Comparison of ENCODE assay signal across 9 mouse cellular contexts in genomic region chr19:59239124-59239817, GRCm38 (mm10). TPM values are rescaled to one million over a fixed set of nuclear protein-coding genes. Genes with fewer than 3 reads are reported as not detected.
A peak's percentile ranks its signal among the peaks of the same experiment; 100 is the strongest.
DNase-seq lines count a peak whose midpoint lies in the region; ATAC-seq and TF ChIP-seq lines count a peak whose summit lies in the region.
"Had no signal": no experiment of that assay in that cellular context is flagged by ENCODE, and none has a peak within 500 bp of the region (broad histone marks: within the 10 kb centered on the region; RNA-seq: fewer than 3 reads in every experiment).

No protein-coding gene starts in this region.

- no peaks in the 10 kb centered on the region for H3K9me3 ChIP-seq in forebrain, embryonic 11.5 days (ENCODE audit: control insufficient read depth, low read length)
- H3K9me3 ChIP-seq in liver, postnatal 0 days (ENCODE audit: low read length) = no peaks in the 10 kb centered on the region
- no peaks in the 10 kb centered on the region for H3K9me3 ChIP-seq in neural tube, embryonic 13.5 days
- no peaks in the 10 kb centered on the region for H3K9me3 ChIP-seq in stomach, postnatal 0 days (ENCODE audit: control insufficient read depth, low read length)
- H3K9me3 ChIP-seq: embryonic facial prominence, embryonic 15.5 days had no signal

- no peaks in the 10 kb centered on the region for H3K27me3 ChIP-seq in forebrain, embryonic 11.5 days (ENCODE audit: control insufficient read depth, insufficient read depth, low read length)
- 0 out of 2 replicates have a peak, but pooled peaks cover 7% of the 10 kb centered on the region for H3K27me3 ChIP-seq in liver, postnatal 0 days (ENCODE audit: insufficient read depth, low read length)
- H3K27me3 ChIP-seq in neural tube, embryonic 13.5 days = 0 out of 2 replicates have a peak, but pooled peaks cover 7% of the 10 kb centered on the region
- H3K27me3 ChIP-seq in stomach, postnatal 0 days (ENCODE audit: control insufficient read depth, insufficient read depth, low read length) = no peaks in the 10 kb centered on the region

- H3K9ac ChIP-seq in forebrain, embryonic 11.5 days (ENCODE audit: low read length) = no peak overlapping the region
- no peak overlapping the region for H3K9ac ChIP-seq in liver, postnatal 0 days (replicated peaks)
- H3K9ac ChIP-seq in neural tube, embryonic 13.5 days = no peak overlapping the region
- H3K9ac ChIP-seq in stomach, postnatal 0 days (ENCODE audit: low read length) = no peak overlapping the region
- H3K9ac ChIP-seq: embryonic facial prominence, embryonic 15.5 days had no signal

- TF ChIP-seq EP300 in liver, postnatal 0 days (IDR thresholded peaks at IDR 0.05; ENCODE audit: low read depth) = no peak
- no peak for TF ChIP-seq EP300 in stomach, postnatal 0 days (optimal IDR thresholded peaks at IDR 0.05)

- H3K4me1 ChIP-seq in forebrain, embryonic 11.5 days (replicated peaks; ENCODE audit: control insufficient read depth, insufficient read depth, low read length) = no peaks in the 10 kb centered on the region
- H3K4me1 ChIP-seq in liver, postnatal 0 days (ENCODE audit: insufficient read depth) = no peaks in the 10 kb centered on the region
- no peaks in the 10 kb centered on the region for H3K4me1 ChIP-seq in neural tube, embryonic 13.5 days (replicated peaks)
- H3K4me1 ChIP-seq in stomach, postnatal 0 days (replicated peaks; ENCODE audit: control insufficient read depth, insufficient read depth) = no peaks in the 10 kb centered on the region
- H3K4me1 ChIP-seq: embryonic facial prominence, embryonic 15.5 days had no signal

- peak; percentile 100 for TF ChIP-seq CTCF in liver, postnatal 0 days (IDR thresholded peaks at IDR 0.05; ENCODE audit: low read depth)
- peak; percentile 100 for TF ChIP-seq CTCF in stomach, postnatal 0 days (IDR thresholded peaks at IDR 0.05; ENCODE audit: low read depth)

- WGBS in forebrain, embryonic 11.5 days = 28% methylated on average over 17 of the region's 17 CpGs
- WGBS in liver, postnatal 0 days (ENCODE audit: insufficient replicate concordance) = 16% methylated on average over 17 of the region's 17 CpGs
- WGBS in neural tube, embryonic 13.5 days = 27% methylated on average over 17 of the region's 17 CpGs
- 17% methylated on average over 17 of the region's 17 CpGs for WGBS in stomach, postnatal 0 days

- ATAC-seq in CD4-positive, CD25-positive, alpha-beta regulatory T cell, adult 4 months = peak; percentile 83
- peak; percentile 55 for ATAC-seq in forebrain, embryonic 11.5 days (replicated peaks; ENCODE audit: low FRiP score)
- peak; percentile 82 for ATAC-seq in liver, postnatal 0 days
- ATAC-seq in neural tube, embryonic 13.5 days (ENCODE audit: low read depth) = peak; percentile 38; the same call in 1 of the 2 replicates
- ATAC-seq in stomach, postnatal 0 days (ENCODE audit: low FRiP score, low TSS enrichment) = peak; percentile 60

- no peaks in the 10 kb centered on the region for H3K36me3 ChIP-seq in forebrain, embryonic 11.5 days (ENCODE audit: control insufficient read depth, insufficient read depth, low read length)
- H3K36me3 ChIP-seq in liver, postnatal 0 days (replicated peaks; ENCODE audit: insufficient read depth, low read length) = no peaks in the 10 kb centered on the region
- H3K36me3 ChIP-seq in neural tube, embryonic 13.5 days = no peaks in the 10 kb centered on the region
- H3K36me3 ChIP-seq in stomach, postnatal 0 days (ENCODE audit: control insufficient read depth, insufficient read depth, low read length) = no peaks in the 10 kb centered on the region
- H3K36me3 ChIP-seq: embryonic facial prominence, embryonic 15.5 days had no signal

- no peak overlapping the region for H3K27ac ChIP-seq in forebrain, embryonic 11.5 days (ENCODE audit: low read depth, low read length)
- H3K27ac ChIP-seq in liver, postnatal 0 days (ENCODE audit: low read depth) = no peak overlapping the region
- H3K27ac ChIP-seq in neural tube, embryonic 13.5 days (replicated peaks) = no peak overlapping the region
- H3K27ac ChIP-seq in stomach, postnatal 0 days (replicated peaks) = no peak overlapping the region
- H3K27ac ChIP-seq: embryonic facial prominence, embryonic 15.5 days had no signal

- no peak overlapping the region for H3K4me3 ChIP-seq in forebrain, embryonic 11.5 days (ENCODE audit: low read depth, low read length)
- H3K4me3 ChIP-seq in liver, postnatal 0 days (ENCODE audit: low read depth, low read length) = no peak overlapping the region
- H3K4me3 ChIP-seq in neural tube, embryonic 13.5 days = no peak overlapping the region
- H3K4me3 ChIP-seq in stomach, postnatal 0 days (ENCODE audit: low read depth, low read length) = no peak overlapping the region
- H3K4me3 ChIP-seq: embryonic facial prominence, embryonic 15.5 days had no signal

- H3K4me2 ChIP-seq in forebrain, embryonic 11.5 days (ENCODE audit: low read depth, low read length, severe bottlenecking) = no peak overlapping the region
- H3K4me2 ChIP-seq in liver, postnatal 0 days (ENCODE audit: low read depth, low read length) = no peak overlapping the region
- H3K4me2 ChIP-seq in neural tube, embryonic 13.5 days = no peak overlapping the region
- no peak overlapping the region for H3K4me2 ChIP-seq in stomach, postnatal 0 days (replicated peaks; ENCODE audit: low read depth)
- H3K4me2 ChIP-seq: embryonic facial prominence, embryonic 15.5 days had no signal

- intact Hi-C loops in heart, postnatal 10 days (cut with DNase I) = loop anchor here (1.0 to 5.0 kb wide), 2 partner anchors 77 to 138 kb away; no protein-coding TSS in a partner anchor

- peak; percentile 56 for DNase-seq in c-Kit-negative CD71-positive TER-119-positive erythroid progenitor cells, embryonic 14.5 days (ENCODE audit: low read depth, low spot score)
- DNase-seq in forebrain, embryonic 11.5 days (ENCODE audit: low spot score) = peak; percentile 93
- peak; percentile 89 to 94 for DNase-seq in heart, postnatal 10 days
- peak; percentile 73 to 92 for DNase-seq in kidney, postnatal 36 days
- peak; percentile 90 for DNase-seq in liver, postnatal 0 days
- DNase-seq in stomach, postnatal 0 days (ENCODE audit: low spot score) = peak; percentile 89

RNA-seq across cellular contexts. Expression of gene Kcnk18, which starts 20.3 kb away (rescaled TPM):
- not detected for polyA plus RNA-seq in CD4-positive, CD25-positive, alpha-beta regulatory T cell, adult 4 months (2017; shearing (Covaris generic))
- polyA plus RNA-seq in forebrain, embryonic 11.5 days (2014; fragmentation: Nextera tagmentation; extraction: Ambion mirVana) = not detected in 2 replicates
- total RNA-seq in heart, postnatal 10 days (2021) = not detected
- not detected in 2 replicates for polyA plus RNA-seq in liver, postnatal 0 days (2015; fragmentation: Nextera tagmentation; extraction: Ambion mirVana)
- not detected in 2 replicates for polyA plus RNA-seq in neural tube, embryonic 13.5 days (2015; fragmentation: Nextera tagmentation; extraction: Ambion mirVana)
- 0.04 TPM in 1 of 2 replicates, not detected in the other for polyA plus RNA-seq in stomach, postnatal 0 days (2015; fragmentation: Nextera tagmentation; extraction: Ambion mirVana)
- polyA plus RNA-seq: embryonic facial prominence, embryonic 15.5 days had no signal

RNA-seq across cellular contexts. Expression of gene Slc18a2, which starts 21.4 kb away (rescaled TPM):
- 10 to 100 TPM; 21.1 to 28.6 TPM for polyA plus RNA-seq in CD4-positive, CD25-positive, alpha-beta regulatory T cell, adult 4 months (2017; shearing (Covaris generic))
- 19.3 and 19.7 TPM in 2 replicates for polyA plus RNA-seq in forebrain, embryonic 11.5 days (2014; fragmentation: Nextera tagmentation; extraction: Ambion mirVana)
- 1 to 10 TPM; 1.1 to 1.4 TPM for total RNA-seq in heart, postnatal 10 days (2021)
- polyA plus RNA-seq in liver, postnatal 0 days (2015; fragmentation: Nextera tagmentation; extraction: Ambion mirVana) = 1.5 and 1.9 TPM in 2 replicates
- polyA plus RNA-seq in neural tube, embryonic 13.5 days (2015; fragmentation: Nextera tagmentation; extraction: Ambion mirVana) = 10.6 and 10.7 TPM in 2 replicates
- 4.6 and 5.1 TPM in 2 replicates for polyA plus RNA-seq in stomach, postnatal 0 days (2015; fragmentation: Nextera tagmentation; extraction: Ambion mirVana)
